Mouse (Mus musculus) gastrocnemius, postnatal 25 days (tissue): ENCODE results near the gene Atf4. TPM values are rescaled to one million over a fixed set of nuclear protein-coding genes. Genes with fewer than 3 reads are reported as not detected.
A peak's percentile ranks its signal among the peaks of the same experiment; 100 is the strongest.

Source experiments
- DNase-seq: peaks from one replicate; pipeline ENCODE4 v3.0.0; 2022
- total RNA-seq, 2 experiments: library from RNA; stranded (reverse); gene quantifications; 1 replicate in 1 of 2; 2 replicates in 1 of 2; pipeline ENCODE4 v1.2.3; 2021

Atf4 gene
- total RNA-seq, 2 experiments from 2014 or later = 107 to 114 TPM

DNA sequence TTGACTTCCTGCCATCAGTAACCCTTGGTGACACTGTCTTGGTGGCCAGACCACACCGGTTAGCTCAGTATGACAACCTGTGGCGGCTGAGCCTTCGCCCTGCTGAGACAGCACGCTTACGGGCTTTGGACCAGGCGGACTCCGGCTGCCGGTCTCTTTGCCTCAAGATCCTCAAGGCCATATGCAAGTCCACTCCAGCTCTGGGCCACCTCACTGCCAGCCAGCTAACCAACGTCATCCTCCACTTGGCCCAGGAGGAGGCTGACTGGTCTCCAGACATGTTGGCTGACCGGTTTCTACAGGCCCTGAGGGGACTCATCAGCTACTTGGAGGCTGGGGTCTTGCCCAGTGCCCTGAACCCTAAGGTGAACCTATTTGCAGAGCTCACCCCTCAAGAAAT, 5.3 kb upstream of the Atf4 start:
- no peak for DNase-seq

DNA sequence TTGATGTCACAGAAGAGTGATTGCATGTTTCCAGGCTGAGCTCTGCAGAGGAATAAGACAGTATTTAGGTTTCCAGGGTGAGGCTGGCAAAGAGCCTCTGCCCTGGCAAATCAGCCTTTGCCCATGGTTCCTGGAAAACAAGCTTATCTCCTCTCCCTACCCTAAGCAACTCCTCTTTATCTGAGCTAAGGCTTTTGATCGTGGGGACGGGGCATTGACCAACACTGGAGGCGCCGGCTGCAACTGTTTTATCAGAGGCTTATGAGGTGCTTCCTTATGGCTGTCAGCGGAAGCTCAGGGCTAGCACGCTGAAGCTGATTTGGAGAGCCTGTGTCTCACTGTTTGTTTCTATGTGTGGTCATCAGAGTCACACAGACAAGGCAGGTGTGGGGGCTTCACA, 4.4 kb upstream of the Atf4 start:
- DNase-seq = no peak

DNA sequence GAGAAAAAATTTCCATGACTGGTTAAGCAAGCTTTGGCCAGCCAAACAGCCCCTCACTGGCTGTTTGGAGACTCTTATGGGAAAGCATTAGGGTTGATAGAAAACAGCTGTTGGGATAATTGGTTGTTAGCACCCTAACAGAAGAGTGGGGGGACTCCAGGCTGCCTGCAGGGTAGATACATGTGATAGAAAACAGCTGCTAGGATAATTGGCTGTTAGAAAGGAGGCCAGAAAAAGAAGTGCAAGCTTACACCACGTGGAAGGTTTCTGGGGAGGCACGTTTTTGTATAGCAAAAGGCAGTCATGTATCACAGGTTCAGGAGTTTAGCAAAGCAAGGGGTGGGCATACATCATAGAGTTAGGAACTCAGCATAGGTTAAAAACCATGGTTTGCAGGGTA, 1.5 kb upstream of the Atf4 start:
- DNase-seq = no peak

DNA sequence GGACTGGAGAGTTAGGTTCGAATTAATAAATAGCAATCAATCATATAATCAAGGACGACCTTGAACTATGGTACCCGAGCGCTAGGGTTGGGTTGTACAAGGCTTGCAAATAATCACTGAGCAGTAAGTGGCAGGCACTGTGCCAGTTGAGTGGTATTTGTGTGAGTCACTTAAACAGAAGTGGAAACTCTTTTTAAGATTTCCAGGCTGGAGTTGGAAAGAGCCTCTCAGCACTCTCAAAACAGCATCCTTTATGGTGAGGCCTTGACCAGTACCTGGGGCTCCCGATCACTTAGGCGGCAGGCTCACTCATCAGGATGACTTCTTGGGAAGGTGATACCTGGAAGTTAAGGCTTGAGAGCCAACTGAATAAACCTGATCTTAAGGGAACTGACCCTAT, 777 bp upstream of the Atf4 start:
- DNase-seq = no peak

DNA sequence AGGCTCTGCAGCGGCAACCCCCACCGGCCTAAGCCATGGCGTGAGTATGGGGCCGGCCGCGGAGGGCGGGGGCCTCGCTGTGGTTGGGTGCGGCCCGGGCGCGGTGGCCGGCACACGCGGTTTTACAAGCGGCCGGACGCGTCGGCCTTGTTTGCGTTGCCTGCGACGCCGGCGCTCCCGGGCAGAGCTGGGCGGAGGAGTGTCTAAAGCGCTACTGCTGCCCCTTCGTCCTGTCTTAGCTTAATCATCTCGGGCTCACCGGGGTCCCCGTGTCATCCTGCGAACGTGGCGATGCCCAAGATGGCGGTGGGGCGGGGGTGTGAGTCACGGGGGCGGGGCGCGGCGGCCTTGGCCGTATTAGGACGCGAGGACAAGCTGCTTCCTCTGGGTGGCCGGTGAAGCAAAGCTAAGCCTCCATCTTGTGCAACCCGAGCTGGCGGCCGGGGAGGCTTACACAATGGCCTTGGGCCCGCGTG, 700 bp downstream of the Atf4 start:
- peak; percentile 87 for DNase-seq

DNA sequence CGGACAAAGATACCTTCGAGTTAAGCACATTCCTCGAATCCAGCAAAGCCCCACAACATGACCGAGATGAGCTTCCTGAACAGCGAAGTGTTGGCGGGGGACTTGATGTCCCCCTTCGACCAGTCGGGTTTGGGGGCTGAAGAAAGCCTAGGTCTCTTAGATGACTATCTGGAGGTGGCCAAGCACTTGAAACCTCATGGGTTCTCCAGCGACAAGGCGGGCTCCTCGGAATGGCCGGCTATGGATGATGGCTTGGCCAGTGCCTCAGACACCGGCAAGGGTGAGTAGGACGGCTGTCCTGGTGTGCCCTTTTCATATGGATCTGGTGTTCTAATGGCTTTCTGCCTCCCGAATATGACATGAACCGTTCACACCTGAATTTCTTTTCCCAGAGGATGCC, 1.3 kb downstream of the Atf4 start:
- no peak for DNase-seq

DNA sequence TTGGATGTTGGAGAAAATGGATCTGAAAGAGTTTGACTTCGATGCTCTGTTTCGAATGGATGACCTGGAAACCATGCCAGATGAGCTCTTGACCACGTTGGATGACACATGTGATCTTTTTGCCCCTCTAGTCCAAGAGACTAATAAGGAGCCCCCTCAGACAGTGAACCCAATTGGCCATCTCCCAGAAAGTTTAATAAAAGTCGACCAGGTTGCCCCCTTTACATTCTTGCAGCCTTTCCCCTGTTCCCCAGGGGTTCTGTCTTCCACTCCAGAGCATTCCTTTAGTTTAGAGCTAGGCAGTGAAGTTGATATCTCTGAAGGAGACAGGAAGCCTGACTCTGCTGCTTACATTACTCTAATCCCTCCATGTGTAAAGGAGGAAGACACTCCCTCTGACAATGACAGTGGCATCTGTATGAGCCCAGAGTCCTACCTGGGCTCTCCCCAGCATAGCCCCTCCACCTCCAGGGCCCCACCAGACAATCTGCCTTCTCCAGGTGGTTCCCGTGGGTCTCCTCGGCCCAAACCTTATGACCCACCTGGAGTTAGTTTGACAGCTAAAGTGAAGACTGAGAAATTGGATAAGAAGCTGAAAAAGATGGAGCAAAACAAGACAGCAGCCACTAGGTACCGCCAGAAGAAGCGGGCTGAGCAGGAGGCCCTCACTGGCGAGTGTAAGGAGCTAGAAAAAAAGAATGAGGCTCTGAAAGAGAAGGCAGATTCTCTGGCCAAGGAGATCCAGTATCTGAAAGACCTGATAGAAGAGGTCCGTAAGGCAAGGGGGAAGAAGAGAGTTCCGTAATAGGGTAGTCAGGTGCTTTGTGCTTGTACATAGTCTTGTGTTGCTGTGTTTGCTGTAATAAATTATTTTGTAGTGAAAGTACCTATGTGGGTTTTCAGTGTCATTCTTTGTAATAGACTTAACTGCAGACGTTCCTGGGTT, 1.9 kb downstream of the Atf4 start:
- DNase-seq = no peak

DNA sequence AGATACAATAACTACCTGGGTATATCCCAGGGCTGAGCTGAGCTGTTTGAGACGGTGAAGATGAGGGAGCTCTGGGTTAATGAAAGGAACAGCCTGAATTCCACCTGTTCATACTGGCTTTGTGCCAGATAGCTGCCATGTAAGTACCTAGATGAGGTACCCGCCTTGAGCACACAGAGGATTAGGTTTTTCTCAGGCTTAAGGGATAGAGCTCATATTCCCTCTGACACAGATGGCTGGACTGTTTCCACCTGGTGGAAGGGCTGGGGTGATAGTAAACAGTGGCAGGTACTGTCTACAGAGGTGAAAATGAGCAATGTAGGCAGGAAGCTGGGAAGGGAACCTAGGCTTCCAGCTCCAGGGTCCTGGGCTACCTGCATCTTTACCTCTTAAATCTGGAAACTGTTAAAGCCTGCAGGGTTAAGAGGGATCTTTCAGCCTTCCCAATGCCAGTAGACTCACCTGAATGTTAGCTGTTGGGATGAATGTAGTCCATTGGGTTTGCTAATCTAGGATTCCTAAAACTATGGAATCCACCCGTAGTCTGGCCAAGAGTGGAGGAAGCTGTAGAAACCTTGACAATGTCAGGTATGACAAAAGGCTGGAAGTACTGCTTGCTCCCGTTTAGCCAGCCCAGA, 2.7 kb downstream of the Atf4 start:
- DNase-seq = no peak

DNA sequence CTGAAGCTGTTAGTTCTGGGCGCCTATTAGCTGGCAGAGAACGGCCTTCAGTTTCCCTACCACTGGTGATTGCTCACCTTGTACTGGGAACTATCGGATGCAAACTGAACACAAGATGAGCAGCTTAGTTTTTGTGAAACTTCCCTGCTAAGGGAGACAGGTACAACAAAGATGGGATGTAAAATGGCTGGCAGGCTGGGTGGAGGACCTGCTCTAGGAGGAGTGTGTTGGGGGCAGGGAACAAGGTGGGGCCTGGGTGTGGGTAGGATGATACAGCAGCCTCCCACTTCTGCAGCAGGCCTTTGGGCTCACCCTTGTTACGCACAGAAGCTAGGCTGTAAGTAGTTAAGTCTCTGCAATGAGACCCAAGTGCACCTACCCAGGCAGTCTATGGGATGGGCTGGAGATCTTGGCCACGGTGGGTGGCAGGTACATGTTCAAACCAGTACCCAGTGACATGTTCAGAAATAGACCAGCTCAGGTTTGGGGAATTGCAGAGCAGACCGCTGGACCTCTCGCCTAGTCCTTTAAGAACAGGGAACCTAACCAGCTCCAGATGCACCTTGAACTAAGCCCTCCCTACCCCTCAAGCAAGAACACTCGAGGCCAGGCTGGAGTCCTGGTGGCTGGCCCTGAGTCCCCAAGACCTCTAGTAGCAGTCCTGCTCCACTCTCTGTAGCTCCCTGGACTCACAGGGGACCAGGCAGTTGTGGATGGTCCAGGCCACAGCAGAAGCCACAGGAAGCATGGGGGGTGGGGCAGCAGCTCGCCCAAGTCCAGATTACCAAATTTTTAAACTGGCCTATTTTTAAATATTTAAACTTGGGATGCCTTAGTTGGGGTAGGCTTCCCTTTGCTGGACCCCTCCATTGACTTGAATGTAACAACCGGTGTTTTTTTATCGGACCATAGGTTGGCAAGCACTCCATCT, 3.5 kb downstream of the Atf4 start:
- no peak for DNase-seq

DNA sequence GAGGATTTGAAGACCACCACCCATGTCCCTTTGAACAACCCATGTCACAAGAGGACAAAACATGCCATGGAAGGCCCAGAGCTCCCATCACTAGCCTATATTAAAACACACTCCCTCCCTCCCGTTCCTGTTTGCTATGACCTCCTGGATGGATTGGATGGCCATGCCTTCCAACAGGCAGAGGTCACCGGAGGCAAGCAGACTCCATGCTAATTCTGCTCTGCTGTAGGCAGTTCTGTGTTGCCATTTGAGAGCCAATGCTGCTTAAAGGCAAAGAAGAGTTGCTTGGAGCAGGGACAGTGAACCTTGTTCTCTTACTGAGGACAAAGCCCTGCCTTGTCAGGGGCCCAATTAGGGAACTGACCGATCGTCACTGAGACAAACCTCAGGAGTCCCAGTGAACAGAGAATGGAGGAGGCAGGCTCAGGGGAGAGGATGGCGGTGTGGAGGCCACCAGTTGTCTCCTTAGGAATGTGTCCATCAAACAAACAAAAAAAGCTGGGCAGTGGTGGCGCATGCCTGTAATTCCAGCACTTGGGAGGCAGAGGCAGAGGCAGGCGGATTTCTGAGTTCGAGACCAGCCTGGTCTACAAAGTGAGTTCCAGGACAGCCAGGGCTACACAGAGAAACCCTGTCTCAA, 4.5 kb downstream of the Atf4 start:
- no peak for DNase-seq

DNA sequence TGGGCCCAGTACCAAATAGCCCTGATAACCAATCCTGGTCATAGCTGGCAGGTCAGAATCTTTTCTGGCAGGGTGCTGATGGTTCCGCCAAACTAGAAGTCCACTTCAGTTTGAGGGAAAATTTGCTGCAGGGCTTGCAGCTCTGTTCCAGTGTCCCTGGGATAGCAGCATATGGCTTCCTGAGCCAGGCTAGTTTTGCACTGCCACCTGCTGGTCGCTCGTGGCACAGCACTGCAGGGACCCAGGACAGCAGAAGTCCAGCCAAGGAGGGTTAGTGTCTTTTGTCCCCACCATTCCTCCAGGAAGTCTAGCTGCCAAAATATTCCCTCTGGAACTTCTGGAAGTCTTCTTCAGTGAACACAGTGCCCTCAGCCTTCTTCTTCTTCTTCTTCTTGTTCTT, 5.7 kb downstream of the Atf4 start:
- DNase-seq = peak; percentile 63

DNA sequence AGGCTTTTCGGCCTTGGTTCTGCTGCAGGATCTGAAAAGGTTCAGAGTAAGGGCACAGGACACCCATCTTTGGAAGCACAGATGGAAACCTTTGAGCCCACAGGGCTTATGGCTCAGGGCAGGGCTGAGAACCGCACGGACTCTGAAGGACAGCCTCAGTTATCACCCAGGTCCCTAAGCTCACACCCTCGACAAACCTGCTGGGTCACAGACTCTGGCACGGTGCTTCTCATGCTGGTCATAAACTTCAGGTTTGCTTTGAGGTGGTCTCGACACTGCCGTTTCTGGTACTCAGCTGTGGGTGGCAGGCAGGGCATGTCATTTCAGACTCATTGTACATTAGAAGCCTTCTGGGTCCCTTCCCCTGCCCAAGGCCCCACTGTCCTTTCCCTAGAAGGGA, 6.1 kb downstream of the Atf4 start:
- DNase-seq = no peak

DNA sequence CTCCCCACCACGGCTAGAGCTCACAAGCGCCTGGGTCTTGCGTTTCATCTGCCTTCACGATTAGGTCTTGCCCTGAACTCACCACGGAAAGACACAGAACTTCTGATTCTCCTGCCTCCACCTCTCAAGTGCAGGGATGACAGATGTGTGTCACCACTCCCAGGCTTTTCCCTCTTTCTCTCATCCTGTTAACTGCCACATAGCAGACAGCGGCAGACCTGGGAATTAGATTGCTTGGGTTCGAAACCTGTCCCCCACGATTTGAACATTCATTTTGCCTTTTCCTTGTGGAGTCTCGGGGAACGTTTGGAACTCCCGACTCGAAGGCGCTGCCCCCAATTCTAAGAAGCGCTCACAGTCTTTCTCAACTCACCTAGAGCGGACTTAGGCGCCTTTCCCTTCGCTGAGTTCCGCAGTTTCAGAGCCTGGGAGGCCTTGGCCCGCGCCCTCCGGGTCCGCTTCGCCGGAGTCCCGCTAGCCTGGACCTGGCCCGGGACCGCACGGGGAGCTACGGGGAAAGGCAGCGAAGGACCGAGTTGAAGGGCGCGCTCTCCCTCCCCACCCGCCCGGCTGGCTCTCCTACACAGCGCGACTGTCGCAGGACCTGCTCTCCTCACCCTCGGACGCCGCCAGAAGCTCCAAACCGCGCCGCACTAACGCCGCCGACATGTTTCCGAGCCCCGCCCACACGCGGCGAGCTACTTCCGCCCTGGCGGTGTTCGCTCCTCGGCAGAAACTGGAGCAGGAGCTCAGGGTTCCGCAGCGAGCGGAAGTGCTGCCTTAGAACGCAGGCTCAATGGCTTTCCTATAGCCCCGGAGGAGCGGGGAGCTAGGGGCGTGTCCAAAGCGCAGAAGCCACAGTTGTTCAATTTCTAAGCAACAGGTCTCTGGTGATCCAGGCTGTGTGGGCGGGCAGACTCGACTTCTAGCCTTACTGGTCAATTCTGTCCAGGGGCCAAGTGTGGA, 8.9 kb downstream of the Atf4 start, which contains the start of gene Rps19bp1:
Gene Rps19bp1 (minus strand): TSS at position 706 of the 966 bp plus-strand sequence.
- DNase-seq = peak; percentile 84

DNA sequence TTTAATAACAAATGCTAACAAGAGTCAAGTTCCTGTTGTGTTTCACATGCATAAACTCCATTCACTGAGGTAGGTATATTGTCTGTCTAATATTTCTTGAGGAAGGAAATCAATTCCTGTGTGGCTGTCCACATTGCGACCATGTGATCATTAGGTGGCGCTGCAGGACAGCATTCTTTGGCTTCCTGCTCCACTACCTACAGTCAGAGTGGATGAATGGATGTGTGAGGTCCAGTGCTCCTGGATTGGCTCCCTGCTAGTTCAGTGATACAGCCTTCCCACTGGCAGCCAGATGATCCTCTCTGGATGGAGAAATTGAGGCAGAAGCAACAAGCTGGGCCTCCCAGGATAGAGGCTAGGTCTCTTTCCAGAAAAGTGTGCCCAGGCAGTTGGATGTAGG, 11.3 kb downstream of the Atf4 start:
- DNase-seq = no peak

DNA sequence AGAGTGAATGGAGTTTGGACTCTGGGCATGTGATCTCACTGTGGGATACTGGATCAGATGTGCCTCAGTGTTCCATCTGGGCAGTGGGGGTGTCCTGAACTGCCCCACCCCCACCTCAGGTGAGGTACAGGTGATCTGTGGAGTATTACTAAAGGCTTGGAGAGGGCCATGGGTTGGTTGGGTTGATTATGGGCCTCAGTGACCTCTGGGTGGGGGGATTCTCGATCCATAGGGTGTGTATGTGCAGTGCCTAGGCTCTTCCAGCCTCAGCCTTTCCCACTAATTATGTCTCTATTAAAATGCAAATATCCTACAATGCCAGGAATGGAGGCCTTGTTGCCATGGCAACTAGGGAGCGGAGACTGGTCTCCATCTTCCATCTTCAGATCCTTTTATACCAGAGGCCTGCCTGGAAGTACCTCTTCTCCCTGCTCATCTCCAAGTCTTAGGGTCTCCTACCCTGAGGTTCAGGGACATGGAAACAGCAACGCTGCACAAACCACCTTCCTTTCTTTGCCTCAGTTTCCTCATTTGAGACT, 16.9 kb downstream of the Atf4 start:
- DNase-seq = no peak

DNA sequence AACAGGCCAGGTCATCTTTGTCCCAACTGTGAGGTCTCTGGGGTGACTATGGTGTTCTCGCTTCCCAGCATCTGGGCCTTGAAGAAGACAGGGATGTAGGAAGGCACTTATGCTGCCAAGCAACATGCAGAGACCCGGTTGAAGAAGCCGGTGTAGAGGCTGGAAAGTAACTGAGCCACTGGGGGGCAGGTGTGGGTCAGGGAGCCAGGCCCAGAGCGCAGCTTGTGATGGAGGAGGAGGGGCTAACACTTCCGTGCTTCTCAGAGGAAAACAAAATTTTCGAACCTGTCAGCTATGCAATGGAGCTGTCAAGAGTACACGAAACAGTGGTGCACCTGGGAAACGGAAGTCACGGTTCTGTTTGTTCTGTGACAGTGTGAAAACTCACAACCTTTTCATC, 22.1 kb downstream of the Atf4 start:
- no peak for DNase-seq

DNA sequence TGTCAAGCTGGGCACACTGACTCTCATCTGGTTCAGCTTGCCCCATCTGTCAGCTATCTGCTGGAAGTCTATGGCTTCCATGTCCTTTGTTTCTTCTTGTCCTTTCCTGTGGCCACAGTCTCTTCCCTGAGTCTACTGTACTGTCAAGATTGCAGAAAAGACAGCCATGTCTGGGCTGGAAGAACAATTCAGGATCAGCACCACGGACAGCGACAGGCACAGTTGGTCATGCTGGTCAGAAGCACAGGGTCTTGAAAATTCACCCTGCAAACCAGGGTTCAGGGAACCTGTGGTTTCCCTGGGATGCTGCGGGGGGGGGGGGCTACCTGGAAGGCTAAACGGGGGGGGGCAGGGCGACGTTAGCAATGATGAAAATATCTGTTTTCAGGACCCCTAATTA, 22.6 kb downstream of the Atf4 start:
- DNase-seq = no peak

DNA sequence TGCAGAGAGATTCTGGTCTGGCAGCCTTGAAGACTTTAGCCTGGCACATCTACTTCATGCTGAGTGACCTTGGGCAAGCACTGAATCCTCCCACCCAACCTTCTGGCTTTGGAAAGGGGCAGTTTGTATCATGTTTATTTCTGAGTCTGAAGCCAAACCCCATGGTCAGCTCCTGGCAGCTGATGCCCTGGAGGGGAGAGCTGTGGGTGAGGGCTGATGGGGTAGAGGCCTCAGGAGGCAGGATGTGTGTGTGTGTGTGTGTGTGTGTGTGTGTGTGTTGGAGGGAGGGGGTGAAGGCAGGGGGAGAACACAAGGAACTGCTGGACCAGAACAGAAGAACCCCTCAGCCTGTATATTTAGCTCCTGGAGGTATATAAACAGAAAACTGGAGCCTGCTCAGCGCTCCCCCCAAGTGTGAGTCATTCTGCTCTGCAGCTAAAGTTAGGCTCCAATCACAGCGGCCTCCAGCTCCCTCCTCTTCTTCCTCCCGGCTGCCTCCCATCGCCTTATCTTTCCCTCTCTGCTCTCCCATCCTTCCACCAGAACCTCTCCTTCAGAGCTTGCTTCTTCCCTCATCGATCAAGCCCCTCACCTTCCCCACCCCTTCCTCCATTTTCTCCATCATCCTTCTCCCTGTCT, 23.3 kb downstream of the Atf4 start:
- DNase-seq = no peak

DNA sequence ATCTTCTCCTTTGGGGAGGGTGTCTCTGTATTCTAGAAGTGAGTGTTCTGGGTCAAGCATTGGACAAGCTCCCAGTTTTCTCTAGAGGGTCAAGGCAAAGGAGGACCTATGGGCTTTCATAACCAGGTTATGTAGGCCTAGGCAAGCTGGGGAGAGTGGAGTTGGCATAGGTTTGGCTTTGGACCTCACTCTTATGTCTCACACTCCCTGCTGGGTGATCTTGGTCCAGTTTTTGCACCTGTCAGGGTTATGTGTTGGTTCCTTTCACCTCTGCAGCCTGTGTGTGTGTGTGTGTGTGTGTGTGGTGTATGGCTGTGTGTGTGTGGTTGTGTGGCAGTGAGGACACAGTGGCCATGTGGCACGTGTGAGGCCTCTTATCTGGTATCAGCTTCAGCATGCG, 24.1 kb downstream of the Atf4 start:
- no peak for DNase-seq

DNA sequence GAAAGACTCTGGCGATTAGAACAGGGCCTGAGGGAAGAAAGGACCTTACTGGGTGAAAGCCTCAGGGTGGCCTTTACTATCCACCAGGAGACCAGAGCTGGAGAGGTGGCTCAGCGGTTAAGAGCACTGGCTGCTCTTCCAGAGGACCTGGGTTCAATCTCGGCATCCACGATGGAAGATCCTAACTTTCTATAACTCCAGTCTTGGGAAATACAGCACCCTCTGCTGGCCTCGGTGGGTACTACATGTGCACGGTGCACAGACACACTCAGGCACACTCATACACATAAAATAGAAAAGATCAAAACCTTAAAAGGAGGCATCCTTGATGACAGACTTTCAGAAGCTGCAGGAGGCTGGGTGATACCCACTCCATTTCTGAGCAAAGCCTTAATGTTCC, 25.7 kb downstream of the Atf4 start:
- DNase-seq = no peak
